Mouse (Mus musculus) ovary, postnatal 14 days (tissue): ENCODE results near the gene Tppp.
"Not testable (repeated sequence)": the region's sequence is repeated elsewhere in the genome, so short reads cannot be mapped to it uniquely, and the experiment has no call there.

Experiments used
- DNase-seq: peaks from one replicate; pipeline ENCODE4 v3.0.0; 2022; ENCODE audit warnings: low spot score

The Tppp gene

GRCm38 (mm10) chr13:74008948-74009718 lies at the start of gene Tppp:
Gene Tppp (plus strand): TSS chr13:74009407.
- DNase-seq = peak; percentile 82

GRCm38 (mm10) chr13:73960117-73960652 lies 49.0 kb upstream of the Tppp start:
- no peak for DNase-seq

DNA sequence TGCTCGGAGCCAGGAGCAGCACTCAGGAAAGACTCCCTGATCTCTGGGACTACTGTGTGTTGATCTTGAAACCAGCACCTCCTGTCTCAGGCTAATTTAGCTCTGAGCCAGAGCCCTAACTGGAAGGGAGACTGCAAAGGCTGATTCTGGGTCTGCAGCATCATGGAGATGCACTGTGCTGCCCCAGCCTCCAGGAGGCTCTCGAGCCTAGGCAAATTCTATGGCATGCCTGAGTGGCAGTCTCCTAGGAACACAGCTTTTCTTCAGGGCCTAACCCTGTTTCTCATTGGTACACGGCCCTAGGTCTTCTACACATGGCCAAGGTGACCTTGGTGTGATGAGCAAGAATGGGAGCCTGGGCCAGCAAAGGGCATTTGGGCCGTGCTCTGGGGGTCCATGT lies 48.0 kb upstream of the Tppp start:
- DNase-seq = no peak

DNA sequence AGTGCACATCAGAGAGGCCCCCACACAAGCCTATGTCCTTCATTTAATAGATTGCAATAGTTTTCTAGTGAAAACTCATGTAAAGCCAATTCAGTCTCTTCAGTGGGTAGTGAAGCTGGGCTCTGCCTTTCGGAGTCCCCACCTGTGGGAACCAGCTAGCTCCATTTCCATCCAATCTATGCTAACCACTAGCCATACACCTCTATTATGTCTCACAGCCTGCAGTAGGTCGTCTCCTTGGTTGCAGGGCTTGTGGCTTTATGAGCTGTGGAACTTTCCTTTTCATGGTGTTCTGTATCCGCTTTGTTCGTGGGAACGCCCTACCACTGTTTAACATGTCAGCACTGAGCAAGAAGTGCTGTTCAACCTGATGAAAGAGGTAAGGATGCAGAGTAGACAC lies 45.7 kb upstream of the Tppp start, which contains the start of gene Zdhhc11:
Gene Zdhhc11, plus strand, starts transcription at position 301 of the 400 bp plus-strand sequence.
- no peak for DNase-seq

DNA sequence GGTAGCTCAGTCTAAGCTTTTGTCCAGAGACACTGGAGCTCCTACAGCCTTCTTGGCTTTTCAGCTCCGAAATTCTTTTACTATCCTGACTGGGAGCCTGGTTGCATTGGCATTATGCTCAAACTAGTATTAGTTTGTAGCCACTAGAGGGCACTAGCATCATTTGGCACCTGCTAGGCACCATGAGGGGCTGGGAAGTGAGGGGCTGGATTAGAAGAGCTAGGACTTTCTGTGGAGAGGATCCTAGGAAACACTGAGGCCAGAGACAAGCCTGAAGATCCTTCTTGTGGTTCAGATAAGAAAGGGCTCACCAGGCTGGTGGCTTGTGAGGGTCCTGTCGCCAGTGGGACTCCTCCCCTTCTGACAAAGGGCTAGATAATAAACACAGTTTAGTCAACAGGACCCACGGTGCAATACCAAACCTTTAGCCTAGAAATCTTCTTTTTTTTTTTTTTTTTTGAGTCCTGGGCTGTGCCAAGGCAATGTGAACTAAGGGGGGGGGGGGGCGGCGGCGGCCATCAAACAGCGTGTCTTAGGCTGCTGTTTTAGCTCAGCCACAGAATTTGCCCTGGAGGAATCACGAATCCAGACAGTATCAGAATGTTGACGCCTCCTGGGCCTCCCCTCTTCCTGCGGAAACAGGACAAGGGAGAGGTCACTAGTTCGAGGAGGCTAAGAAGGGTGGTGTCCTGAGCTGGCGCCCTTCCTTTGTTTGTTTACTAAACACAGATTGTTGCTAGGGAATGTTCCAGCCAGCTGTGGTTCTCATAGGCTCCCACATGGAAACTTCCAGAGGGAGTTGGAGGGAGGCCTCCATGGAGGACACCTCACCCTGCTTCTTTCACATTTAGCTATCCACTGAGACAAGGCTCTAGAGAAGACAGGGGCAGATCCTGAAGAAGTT lies 38.4 kb upstream of the Tppp start:
- peak; percentile 65 for DNase-seq

- no peak for DNase-seq
Measured at GRCm38 (mm10) chr13:73974523-73974922, 34.7 kb upstream of the Tppp start.

- DNase-seq = no peak
Measured at GRCm38 (mm10) chr13:73976935-73977334, 32.3 kb upstream of the Tppp start.

DNA sequence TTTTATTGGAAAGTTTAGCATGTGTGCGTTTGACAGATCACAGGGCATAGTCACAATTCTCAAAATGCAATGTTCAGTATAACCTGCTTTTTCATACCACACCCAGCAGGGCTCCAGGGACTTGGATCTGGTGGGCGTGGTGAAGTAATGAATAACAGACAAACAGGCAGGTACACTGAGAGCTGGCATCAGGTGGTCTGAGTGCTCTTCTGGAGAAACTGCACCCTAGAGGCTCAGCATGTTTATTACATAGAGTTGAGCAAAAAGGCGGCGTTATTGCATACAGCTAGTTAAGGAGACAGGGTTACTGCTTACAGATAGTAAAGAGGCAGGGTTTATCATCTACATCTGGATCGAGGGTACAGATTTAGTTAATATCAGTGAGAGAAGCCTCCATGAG lies 18.9 kb upstream of the Tppp start:
- DNase-seq = no peak

- DNase-seq = no peak
Measured at GRCm38 (mm10) chr13:73990761-73991160, 18.4 kb upstream of the Tppp start.

DNA sequence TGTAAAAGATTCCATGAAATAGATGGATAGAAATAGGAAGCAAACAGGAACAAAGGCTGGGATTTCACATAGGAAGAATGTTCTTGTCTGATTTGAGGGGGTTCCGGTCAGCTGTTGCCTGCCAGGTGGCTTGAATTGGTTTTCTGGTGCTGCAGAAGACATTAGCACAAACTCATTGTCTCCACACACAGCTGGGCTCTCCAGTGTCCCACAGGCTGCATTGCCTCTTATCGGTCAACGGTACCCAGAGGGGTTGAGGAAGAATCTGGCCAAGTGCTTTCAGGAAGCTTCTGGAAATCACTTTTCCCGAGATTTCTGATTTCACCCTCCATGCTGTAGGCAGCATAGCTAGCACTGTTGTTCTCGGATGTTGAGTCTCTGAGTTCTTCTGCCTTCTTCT lies 17.9 kb upstream of the Tppp start:
- no peak for DNase-seq

DNA sequence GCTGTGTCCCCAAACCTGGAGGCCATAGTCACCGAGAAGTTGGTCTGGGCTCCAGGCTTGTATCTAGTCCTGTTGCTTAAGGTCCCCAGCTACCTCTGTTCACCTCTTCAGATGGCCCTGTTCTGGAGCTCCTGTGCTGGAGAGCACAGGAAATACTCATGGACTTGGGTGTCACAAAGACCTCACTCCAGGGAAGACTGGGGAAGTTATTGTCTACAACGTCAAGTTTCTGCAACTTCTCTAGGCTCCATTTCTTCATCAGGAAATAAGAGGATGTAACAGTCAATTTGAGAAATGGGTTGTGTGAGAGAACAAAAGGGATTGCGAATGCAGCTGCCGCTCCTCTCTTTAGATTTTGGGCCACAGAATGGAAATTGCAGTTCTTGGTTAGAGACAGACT lies 12.8 kb upstream of the Tppp start:
- no peak for DNase-seq

GRCm38 (mm10) chr13:74000519-74000918 lies 8.7 kb upstream of the Tppp start:
- DNase-seq = no peak

GRCm38 (mm10) chr13:74000961-74001360 lies 8.2 kb upstream of the Tppp start:
- no peak for DNase-seq

DNA sequence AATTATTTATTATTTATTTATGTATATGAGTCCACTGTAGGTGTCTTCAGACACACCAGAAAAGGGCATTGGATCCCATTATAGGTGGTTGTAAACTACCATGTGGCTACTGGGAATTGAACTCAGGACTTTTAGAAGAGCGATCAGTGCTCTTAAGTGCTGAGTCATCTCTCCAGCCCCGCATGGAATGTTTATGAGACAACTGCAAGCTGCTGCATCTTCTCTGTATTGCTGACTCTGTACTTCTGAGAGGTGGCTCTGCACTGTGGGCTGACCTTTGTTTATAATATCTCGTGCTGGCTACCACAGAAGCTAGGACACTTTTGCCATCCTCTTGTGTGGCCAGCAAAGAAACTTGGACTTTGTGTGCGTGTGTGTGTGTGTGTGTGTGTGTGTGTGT lies 7.7 kb upstream of the Tppp start:
- DNase-seq = no peak

DNA sequence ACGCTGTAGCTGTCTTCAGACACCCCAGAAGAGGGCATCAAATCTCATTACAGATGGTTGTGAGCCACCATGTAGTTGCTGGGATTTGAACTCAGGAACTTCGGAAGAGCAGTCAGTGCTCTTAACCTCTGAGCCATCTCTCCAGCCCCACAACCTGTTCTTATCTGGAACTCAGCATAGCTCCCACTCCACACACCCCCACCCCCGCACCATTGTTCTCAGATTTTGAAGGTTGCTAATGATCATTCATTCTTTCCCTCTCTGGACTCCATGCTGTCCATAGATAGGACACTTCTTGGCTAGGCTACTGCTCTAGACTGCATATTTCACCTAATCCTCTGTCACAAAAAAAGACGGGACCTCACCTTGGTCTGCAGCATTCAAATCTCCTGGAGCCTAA lies 2.3 kb upstream of the Tppp start:
- DNase-seq = not testable (repeated sequence)

- DNase-seq = not testable (repeated sequence)
Measured at GRCm38 (mm10) chr13:74008216-74008615, 991 bp upstream of the Tppp start.

- peak; percentile 41 for DNase-seq
Measured at GRCm38 (mm10) chr13:74009791-74010614, 796 bp downstream of the Tppp start.

DNA sequence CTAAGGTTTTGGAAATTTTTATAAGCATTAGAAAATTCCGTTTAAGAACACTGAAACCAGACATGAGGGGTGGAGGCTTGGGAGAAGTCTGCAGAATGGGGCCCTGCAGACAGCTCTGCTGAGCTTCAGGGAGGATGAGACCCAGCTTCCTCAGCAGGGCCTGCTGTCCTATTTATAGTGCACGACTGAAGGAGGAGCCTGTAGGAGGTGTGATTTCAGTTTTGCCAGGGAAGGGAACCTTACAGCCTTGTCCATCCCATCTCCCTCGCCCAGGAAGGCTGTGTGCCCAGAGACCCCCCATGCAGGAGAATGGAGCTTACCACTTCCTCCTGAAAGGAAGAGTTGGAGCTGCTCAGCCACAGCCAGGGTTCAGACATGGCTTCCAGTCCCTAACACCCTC lies 1.5 kb downstream of the Tppp start:
- DNase-seq = no peak

GRCm38 (mm10) chr13:74015908-74016307 lies 6.7 kb downstream of the Tppp start:
- DNase-seq = no peak

DNA sequence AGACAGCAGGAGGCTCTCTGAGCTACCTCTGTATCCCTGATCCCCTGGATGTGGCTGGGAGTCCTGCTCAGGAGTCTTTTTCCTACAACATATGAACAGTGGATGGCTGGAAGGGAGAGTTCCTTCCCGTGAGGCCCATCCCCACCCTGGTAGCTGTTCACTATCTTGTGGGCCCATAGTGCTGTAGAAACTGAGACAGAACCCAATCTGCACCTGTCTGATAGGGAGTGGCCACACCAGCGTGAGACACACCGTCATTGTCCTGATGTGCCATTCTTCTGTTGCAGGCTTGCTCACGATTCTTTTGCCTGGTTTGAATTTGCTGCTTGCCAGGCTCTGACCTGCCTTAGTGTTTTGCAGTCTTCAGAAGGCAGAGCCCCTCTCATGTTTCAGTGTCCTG lies 8.2 kb downstream of the Tppp start:
- no peak for DNase-seq

GRCm38 (mm10) chr13:74019006-74019405 lies 9.8 kb downstream of the Tppp start:
- not testable (repeated sequence) for DNase-seq
